Mouse (Mus musculus) cerebellum, adult 8-10 months (tissue): ENCODE measurements around the gene Gm2174.

Experiments
- DNase-seq: peaks from one replicate; pipeline ENCODE4 v3.0.0; 2022

Gene Gm2174

DNA sequence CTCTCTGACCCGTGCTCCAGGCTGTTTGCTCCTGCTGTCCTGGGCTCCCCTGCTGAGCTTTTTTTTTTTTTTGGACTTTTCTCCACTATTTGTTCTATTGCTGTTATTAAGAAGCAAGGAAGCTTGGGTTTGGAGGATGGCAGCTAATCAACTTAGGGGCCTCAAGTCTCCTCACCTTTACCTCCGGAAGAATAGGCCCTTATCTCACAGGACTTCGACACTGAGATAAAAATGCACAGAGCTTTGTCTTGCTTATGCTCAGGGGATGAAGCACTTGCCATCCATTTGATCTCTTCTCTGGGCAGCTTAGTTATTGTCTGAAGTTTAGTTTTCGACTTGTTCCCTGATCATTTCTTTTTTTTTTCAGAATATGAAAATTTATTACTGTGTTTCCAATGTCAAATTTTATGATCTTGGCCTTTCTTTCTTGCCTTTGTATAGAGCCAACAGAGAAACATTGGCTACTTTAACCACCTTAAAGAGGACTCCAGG is at the start of gene Gm2174:
TSS of gene Gm2174 (plus strand) at position 442 of the 492 bp plus-strand sequence.
- no peak for DNase-seq

DNA sequence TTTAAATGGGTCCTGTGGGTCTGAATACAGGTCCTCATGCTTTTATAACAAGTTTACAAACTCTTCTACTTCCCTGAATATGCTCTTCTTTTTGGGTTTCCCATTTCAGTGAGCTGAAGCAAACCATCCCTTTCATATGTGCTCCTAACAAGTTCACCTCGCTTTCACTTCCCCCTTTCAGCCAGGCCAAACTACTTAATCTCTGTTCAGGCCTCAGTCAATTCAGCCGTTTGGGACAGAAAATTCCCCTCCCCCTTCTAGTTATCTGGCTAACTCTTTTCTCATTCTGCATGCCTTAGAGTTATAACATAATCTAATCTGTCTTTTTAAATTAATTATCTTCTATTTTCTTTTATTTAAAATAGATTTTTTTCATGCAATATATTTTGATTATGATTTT is 43.1 kb upstream of the Gm2174 start:
- no peak for DNase-seq

DNA sequence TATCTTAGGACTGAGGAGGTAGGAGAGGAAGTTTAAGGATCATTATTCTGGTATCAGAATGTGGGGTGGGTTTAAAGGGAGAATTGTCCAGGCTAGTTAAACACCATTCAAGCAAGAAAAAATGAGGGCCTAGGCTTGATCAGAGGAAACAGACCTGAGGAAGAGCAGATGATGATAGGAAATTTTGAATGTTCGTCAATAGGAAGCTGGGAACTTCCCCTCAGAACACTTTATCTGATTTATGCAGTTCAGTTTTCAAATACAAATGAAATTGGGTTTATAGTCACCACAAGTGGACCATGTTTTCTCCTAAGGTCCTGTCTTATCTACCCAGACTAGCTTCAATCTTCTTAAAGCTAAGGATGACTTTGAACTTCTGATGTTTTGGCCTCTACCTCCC is 42.3 kb upstream of the Gm2174 start:
- DNase-seq: no peak

DNA sequence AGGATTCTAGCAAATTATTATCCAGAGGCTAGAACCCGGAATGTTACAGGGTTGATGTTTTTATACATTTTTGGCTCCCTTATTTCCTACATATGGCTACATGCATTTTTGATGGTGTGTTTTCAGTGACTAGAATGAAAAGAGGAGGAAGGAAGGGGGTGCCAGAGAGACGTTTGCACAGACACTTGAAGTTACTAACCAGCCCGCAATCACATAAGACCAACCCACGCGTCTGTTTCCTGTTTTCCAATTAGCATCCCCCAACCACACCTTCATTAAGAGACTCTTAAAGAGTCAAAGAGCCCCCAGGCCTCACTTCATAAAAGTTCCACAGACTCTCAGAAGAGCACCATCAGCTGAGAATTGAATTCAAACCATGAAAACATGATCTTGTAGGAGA is 41.6 kb upstream of the Gm2174 start:
- no peak for DNase-seq

DNA sequence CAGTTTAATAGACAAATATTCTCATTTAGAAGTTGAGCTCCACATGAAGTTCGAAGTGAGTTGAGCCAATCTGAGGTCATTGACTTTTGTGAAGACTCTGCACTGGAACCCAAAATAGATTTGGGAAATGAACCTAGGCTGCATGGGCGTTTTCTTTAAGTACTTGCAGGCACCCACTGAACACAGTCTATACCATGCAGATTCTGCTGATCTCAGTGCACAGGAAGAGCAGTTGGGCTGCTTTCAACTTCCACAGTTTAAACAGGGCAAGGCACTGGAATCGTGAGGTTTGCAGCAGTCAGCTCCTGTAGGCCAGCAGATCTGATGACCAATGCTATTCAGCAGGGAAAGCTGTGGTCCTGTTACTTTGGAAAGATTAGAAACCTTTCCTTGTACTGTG is 31.5 kb upstream of the Gm2174 start:
- no peak for DNase-seq

DNA sequence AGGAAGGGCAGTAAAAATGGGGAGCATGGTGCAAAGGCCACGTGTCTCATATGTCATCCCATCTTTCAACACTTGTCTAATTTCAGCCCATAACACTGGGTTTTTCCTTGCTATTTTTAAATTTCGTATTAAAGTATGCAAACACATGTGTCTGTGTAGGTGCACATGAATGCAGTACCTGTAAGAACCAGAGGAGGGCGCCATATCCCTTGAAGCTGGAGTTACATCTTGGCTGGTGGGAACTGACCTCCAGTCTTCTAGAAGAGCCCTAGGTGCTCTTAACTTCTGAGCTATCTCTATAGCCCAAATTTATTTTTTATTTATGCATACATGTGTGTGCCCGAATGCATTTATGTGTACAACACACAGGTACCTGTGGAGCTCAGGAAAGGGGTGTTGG is 30.2 kb upstream of the Gm2174 start:
- DNase-seq: no peak

DNA sequence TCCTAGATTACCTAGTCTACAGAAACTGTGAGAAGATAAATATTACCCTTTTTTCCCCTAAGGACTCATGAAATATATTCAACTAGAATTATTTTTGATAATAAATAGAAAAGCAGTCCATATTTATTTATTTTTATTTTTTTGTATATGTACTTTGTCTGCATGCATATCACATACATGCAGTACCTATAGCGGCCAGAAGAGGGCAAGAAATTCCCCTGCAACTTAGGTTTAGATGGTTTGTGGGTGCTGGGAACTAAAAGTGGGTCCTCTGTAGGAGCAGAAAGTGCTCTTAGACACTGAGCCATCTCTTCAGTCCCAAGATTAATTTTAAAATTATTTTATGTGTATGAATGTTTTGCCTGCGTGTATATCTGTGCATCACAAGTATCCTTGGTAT is 17.2 kb upstream of the Gm2174 start:
- no peak for DNase-seq

DNA sequence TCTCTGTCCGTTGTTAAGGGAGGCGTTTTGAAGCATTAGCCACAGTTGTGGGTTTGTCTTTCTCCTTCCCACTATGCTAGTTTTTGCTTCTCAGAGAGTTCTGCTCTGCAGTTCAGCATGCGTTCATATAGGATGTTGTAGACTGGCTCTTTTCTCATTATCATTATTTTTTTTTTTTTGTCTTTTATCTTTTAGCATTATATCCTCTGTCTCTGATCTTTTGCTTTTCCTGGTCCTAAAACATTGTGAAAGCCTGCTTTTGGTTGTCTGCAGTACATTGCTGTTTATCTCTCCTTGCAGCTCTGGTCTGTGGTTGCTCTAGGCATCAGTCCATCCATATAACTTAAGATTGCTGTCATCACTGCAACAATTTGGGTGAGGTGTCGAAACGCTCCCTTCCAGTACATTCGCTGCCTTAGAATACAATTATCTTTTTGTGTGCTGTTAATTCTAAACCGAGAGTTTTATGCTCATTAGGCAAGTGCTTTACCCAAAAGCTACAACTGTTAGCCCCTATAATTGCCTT is 11.9 kb upstream of the Gm2174 start:
- no peak for DNase-seq

DNA sequence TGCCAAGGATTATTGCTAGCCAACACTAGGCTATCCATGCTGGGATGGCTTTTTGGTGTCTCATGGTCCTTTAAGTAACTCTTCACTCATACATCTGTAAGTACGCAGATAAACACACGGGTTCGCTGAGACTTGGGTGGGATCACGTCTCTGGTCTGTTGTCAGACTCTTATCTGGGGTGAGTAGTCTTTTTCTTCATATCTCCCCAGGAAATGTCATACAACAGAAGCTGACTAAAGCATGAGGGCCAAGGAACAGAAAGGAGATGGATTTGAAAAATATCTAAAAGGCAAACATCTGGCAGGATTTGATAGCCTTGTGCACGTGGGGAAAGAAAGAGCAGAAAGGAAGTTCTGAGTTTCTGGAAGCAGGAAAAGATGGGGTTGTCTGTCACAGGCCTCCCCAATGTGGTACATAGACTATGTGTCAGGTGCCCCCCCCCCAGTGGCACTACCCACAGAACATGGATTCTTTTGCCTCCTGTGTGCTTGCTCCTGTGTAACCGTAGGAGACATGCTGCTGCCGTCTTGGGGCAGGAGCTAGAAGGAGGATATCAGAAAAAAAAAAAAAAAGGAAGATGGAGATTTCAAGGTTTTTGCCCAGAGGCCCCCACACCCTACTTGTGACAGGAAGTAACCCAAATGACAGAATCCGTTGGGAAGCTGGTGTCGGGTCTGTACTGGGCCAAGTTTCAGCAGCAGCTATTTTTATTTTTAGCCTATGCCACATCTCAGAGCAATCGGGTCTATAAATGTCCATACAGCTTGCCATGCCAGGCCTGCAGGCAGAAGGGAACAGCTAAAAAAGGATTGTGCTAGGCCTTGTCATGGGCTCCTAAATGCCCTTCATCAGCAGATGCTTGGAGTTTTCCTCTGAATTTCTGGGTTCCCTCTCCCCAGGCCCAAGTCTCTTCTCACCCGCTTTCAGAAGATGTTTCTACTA is 1.0 kb upstream of the Gm2174 start:
- DNase-seq: no peak

DNA sequence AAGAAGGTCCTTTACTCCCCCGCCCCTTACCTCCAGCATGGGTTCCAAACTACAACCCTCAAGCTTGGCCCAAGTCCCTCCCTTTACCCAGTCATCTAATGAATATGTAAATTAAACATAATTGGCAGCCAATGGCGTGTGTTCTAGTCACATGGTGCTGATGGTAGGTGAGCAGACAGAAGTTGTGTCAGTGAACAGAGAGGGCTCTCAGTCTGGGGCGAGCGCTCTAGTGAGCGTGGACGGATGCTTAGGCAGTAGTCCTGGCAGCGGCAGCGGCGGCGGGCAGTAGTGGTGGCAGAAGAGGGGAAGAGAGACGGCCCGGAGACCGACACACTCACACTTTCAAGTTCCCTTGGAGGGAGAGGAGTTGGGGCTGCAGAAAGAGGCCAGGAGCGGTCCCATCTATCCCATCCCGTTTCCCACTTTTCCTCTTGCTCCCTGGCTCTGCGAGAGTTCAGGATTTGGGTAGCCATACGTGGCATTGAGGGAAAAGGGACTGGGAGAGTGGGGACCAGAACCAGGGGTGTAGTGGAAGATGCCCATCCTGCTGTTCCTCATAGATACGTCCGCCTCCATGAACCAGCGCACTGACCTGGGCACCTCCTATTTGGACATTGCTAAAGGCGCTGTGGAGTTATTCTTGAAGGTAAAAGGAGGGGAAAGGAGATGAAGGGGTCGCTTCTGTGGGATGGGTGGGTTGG is 7.1 kb downstream of the Gm2174 start, which contains the start of gene Ints6l:
TSS of gene Ints6l (plus strand) at position 187 of the 701 bp plus-strand sequence.
- peak; percentile 70 for DNase-seq

DNA sequence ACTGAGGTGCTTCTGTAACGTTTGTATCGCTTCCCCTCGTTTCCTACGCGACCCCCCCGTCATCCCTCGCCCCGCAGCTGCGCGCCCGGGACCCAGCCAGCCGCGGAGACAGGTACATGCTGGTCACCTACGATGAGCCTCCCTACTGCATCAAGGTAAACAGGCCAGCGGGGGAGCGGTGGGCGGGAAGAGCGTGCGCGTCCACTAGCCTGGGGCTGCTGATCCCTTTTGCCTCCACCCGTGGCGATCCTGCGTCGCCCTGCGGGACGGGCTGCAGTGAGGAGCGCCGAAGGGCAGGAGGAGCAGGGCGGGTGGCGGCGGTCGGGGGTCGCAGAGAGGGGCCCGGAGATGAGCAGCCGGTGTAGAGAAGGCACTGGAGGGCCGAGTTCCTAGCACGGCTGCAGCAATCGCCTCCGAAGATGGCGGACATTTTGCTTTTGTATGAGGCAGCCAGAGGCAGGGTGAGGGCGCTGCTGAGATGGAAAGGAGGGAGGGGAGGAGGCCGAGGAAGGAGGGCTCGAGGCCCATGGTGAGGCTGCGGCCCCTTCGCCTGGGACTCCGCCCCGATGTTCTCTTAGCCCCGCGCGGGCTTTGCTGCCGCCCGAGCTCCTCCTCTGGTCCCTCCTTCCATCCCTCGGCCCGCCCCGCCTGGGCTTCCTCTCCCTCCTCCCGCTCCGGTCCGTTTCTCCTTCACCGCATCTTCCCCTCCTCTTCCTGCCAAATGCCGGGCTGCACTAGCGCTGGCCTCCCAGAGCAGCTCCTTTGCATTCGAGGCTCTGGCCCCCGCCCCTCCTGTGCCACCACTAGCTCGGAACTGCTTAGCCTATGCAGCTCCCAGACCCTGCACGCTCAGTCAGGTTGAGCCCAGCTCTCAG is 7.8 kb downstream of the Gm2174 start:
- peak; percentile 83 for DNase-seq

DNA sequence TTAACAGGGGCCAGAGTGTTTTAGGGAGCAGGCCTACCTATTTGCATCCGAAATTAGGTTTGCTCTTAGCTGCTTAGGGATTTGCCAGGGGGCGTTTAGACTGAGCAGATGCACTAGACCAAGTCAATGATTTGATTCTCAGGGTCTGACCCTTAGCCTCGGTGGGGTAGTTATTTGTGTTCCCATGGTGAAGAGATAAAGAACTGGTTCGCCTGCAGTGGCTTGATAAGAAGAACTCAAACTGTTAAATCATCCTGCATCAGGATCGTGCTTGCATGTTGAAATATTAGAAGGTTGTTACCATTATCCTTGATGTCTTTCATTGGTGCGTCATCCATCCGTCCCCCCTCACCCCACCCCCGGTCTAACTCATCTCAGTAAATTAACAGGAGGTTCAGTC is 8.6 kb downstream of the Gm2174 start:
- peak; percentile 17 for DNase-seq

DNA sequence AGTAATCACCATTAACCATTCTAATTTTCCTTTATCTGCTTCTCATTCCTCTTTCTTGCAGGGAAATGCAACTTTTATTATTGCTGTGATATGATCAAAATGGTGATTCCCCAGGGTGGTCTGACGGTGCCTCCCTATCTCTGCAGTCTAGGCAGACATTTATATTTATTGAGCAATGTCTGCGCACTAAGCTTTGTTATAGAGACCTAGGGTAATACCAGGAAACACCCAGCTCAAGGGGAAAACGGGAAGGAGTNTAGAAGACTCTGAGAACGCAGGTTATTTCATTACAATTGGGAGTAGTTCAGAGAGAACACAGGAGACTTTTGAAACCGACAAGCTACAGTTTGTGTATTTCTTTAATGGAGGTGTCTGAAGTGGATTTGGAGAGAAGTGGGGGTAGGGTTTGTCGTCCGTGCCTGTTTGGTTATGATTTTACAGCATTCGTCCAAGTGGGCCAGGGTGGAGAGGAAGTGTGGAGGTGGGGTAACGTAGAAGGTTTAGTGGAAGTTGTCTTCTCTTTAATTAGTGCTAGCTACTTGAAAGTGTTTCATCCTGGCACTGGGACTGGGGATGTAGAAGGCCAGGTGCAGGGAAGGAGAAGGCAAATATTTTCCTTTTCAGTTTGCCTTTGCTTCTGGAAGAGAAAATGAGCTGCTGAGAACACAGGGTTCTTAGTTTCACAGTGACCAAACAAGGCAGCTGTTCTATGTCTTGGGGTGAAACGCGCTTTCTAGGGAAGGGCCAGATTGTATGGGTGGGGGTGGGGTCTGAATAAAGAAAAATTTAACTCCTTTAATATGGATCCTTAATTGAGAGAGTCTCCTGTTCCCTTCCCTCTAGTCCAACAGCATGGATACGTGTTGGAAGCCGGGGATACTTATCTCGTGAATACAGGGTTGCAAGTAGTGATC is 14.5 kb downstream of the Gm2174 start:
- no peak for DNase-seq

DNA sequence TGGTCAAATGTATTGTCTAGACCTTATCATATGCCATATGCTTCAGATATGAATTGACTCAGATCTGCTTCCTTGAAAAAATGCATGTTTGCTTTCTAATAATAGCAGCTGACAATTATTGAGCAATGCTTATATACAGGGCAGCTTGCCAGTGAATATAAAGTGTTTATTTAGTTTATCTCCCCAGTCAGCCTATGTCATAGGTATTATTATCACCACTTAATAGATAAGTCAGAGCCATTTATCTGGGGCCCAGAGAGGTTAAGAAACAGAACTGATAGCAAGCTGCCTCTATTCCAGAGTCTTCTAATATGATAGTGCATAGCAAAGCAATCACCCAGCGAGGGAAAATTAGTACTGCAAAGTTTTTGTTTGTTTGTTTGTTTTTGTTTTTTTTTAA is 17.1 kb downstream of the Gm2174 start:
- no peak for DNase-seq

DNA sequence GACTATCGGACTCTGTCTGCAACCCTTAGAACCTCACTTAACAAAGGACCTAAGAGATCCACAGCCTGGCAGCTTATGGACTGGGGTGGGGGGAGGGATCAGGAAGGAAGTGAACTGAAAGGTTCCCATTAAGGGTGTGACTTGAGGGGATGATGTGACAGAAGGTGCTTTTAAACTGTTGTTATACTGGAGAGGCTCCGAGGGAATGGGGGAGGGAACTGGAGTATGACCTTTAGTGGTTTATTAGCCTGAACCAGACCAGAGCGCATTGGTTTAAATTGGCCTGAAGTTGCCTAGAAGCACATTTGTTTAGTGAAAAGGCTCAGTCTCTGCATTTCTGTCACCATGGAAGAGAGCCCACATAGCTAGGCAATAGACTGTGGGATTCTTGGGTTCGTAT is 19.9 kb downstream of the Gm2174 start:
- no peak for DNase-seq

DNA sequence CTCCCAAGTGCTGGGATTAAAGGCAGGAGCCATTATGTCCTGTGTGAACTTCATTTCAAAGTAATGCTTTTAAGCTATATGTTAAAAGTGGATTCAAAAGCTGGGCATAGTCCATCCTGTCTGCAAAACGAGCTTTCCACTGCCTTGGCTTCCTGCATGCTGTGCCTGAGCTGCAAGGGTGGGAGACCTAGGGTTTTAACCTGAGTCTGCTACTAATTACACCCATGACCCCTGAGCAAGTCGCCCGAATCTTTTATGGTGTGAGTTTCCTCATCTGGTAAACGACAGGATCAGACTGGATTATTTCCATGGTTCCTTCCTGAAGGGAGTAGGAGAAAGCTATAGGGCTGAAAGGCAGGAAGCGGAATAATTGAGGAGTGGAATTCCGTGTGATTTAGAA is 20.7 kb downstream of the Gm2174 start:
- no peak for DNase-seq

DNA sequence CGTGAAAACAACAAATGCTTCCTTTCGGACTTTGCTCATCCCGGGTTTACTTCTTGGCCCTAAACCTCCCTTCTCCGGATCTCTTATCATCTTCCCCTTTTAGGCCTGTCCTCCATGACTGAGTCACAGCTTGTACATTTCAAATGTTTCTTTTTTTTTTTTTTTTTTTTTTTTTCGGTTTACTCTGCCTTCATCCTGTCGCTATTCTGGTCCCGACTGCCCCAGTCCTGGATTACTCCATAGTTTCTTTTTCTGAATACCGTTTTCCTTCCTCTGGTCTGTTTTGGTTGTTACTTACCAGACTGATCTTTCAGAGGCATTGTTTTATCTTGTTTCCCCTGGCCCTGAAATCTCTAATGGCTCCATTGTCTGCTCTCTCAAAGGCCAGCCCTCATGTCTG is 26.3 kb downstream of the Gm2174 start:
- no peak for DNase-seq

DNA sequence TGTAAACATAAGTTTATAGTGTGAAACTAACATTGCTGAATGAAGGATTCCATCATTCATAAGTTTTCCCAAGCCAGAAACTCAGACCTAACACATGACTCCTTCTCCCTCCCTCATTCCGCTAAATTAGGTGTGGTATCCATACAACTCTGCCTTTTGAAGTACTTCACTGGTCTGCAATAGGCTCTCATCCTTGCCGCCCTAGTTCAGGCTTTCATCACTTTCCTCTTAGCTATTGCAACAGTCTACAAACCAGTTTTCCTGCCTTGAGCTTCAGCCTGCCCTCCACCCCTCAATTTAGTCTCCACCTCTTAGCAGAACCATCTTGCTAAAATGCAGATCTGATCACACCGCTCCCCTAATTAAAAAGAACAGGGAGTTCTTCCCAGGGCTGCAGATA is 29.8 kb downstream of the Gm2174 start:
- DNase-seq: no peak

DNA sequence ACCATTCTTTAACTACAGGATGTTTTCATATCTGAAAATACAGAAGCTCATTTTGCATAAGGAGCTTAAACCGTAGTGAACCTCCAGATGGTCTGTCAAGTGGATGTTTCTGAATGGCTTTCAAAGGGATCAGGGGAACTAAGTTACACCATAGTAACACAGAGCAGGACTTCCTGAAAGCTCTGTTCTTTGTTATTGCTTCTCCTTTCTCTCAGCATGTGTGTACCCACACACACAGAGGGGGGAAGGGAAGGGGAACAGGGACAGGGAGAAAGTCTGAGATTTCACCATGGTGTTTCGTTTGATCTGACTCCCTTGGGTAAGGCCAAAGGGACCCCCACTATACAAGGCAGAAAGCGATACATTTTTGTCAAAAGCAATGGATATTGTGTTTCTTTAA is 34.1 kb downstream of the Gm2174 start:
- no peak for DNase-seq

DNA sequence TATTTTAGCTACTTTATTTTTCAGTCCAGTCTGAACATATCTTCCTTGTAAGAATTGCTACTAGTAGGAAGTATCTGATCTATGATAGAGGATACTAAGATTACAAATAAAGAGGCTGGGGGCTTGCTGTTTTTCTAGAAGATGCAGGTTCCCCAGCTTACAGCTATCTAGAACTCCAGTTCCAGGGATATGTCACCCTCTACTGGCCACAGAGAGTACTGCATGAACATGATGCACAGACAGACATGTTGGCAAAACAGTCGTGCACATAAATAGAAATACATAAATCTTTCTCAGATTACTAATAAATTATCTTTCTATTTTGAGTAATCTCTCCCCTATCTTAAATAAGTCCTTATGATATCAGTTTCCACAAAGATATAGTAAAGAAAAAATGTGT is 42.0 kb downstream of the Gm2174 start:
- DNase-seq: peak; percentile 72

DNA sequence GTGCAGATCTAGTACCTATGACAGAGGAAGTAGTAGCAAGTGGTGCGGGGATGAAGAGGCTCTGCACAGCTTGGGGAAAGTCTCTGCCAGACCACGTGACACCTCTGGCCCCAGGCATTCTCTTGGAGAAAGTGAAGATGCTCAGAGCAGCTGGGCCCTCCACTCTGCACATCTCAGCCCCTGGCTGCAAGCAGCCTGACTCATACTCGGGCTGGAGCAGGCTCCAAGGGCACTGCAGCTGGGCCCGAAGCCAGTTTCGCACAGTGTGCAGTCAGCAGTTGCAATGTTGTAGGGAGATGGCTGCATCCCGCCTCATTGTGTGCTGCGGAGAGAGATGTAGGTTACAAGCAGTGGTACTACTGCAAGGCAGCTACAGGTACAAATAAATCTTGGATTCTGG is 49.5 kb downstream of the Gm2174 start:
- no peak for DNase-seq
